Mouse (Mus musculus) liver, embryonic 16.5 days (tissue): ENCODE results near the gene Cenpq. TPM values are rescaled to one million over a fixed set of nuclear protein-coding genes. Genes with fewer than 3 reads are reported as not detected.

ENCODE experiments used
- ATAC-seq: fragments of 200-750 bp; cut with Nextera tagmentation; 2 replicates; pipeline ENCODE4 v1.8.0; 2017; ENCODE audit warnings: low read depth, mild to moderate bottlenecking, moderate number of reproducible peaks, moderate library complexity
- H3K27ac ChIP-seq: fragments of 300-500 bp; sonication (generic); 2 replicates; pipeline ENCODE4 v1.5.1; 2014; ENCODE audit warnings: mild to moderate bottlenecking, low read length
- H3K27me3 ChIP-seq: fragments of 300-500 bp; sonication (generic); 2 replicates; pipeline ENCODE4 v1.6.1; 2014; ENCODE audit warnings: low read depth, low read length, mixed read lengths; ENCODE audit not compliant: control insufficient read depth, insufficient read depth
- H3K36me3 ChIP-seq: fragments of 300-500 bp; sonication (generic); 2 replicates; pipeline ENCODE4 v1.6.1; 2014; ENCODE audit warnings: mild to moderate bottlenecking; ENCODE audit not compliant: control insufficient read depth, insufficient read depth
- H3K4me1 ChIP-seq: fragments of 300-500 bp; sonication (generic); 2 replicates; pipeline ENCODE4 v1.6.1; 2014; ENCODE audit warnings: low read depth, low read length, mixed read lengths; ENCODE audit not compliant: control insufficient read depth
- H3K4me2 ChIP-seq: fragments of 300-500 bp; sonication (generic); 2 replicates; pipeline ENCODE4 v1.6.1; 2014; ENCODE audit warnings: low read depth, low read length, mixed read lengths
- H3K4me3 ChIP-seq: fragments of 300-500 bp; sonication (generic); 2 replicates; pipeline ENCODE4 v1.5.1; 2014; ENCODE audit warnings: low read depth, mild to moderate bottlenecking, low read length
- H3K9ac ChIP-seq: fragments of 300-500 bp; sonication (generic); 2 replicates; pipeline ENCODE4 v1.6.1; 2014; ENCODE audit warnings: low read depth, low read length
- H3K9me3 ChIP-seq: fragments of 300-500 bp; sonication (generic); replicated peaks from 2 replicates; pipeline ENCODE4 v1.6.1; 2016; ENCODE audit warnings: low read length; ENCODE audit not compliant: control insufficient read depth
- WGBS: fragments of 180-500 bp; shearing (Covaris S2); extraction: QIAGEN DNeasy Blood & Tissue Kit; methylation state at CpG from one replicate; pipeline ENCODE4 v1.1.7; 2014; ENCODE audit not compliant: insufficient replicate concordance; 5-methylcytosine and 5-hydroxymethylcytosine counted together
- polyA plus RNA-seq: library from polyadenylated mRNA; unstranded; fragments of >200 nt; fragmentation: Nextera tagmentation; extraction: Ambion mirVana; gene quantifications from 2 replicates; pipeline ENCODE4 v1.2.1, GENCODE M21; 2015

Cenpq gene
- polyA plus RNA-seq = 21.1 and 23.8 TPM in 2 replicates

- peak within 1 kb of the TSS; percentile 97 for H3K27ac ChIP-seq
- peaks cover 3% of the 10 kb centered on the region for H3K4me1 ChIP-seq
- no peaks in the 10 kb centered on the region for H3K9me3 ChIP-seq
- peaks cover 6% of the 10 kb centered on the region for H3K36me3 ChIP-seq
- H3K9ac ChIP-seq = peak within 1 kb of the TSS; percentile 75
- peak within 1 kb of the TSS; percentile 82 for H3K4me2 ChIP-seq
- no peaks in the 10 kb centered on the region for H3K27me3 ChIP-seq
- peak within 1 kb of the TSS; percentile 69 for H3K4me3 ChIP-seq
- ATAC-seq = peak; percentile 99
- WGBS = under 1% methylated on average over 50 of the region's 50 CpGs
Observed at GRCm38 (mm10) chr17:40934420-40935231, at the start of gene Cenpq, which contains the start of gene Mut. Cenpq (minus strand) TSS chr17:40935047. Mut (plus strand) TSS chr17:40934685.

GRCm38 (mm10) chr17:40977914-40978313 is 43.1 kb upstream of the Cenpq start:
- no peaks in the 10 kb centered on the region for H3K27me3 ChIP-seq
- WGBS = 58% methylated on average over 11 of the region's 11 CpGs
- H3K4me2 ChIP-seq = no peak overlapping the region
- H3K36me3 ChIP-seq = no peaks in the 10 kb centered on the region
- H3K9ac ChIP-seq = no peak overlapping the region
- H3K27ac ChIP-seq = no peak overlapping the region
- no peak overlapping the region for H3K4me3 ChIP-seq
- no peaks in the 10 kb centered on the region for H3K4me1 ChIP-seq
- ATAC-seq = no peak
- no peaks in the 10 kb centered on the region for H3K9me3 ChIP-seq

- peaks cover 5% of the 10 kb centered on the region for H3K36me3 ChIP-seq
- 74% methylated on average over 3 of the region's 3 CpGs for WGBS
- H3K27ac ChIP-seq = no peak overlapping the region
- H3K4me2 ChIP-seq = no peak overlapping the region
- no peaks in the 10 kb centered on the region for H3K4me1 ChIP-seq
- peak; percentile 51 for ATAC-seq
- H3K4me3 ChIP-seq = no peak overlapping the region
- H3K9ac ChIP-seq = no peak overlapping the region
- H3K27me3 ChIP-seq = no peaks in the 10 kb centered on the region
- H3K9me3 ChIP-seq = no peaks in the 10 kb centered on the region
Observed at GRCm38 (mm10) chr17:40948518-40948917, 13.7 kb upstream of the Cenpq start.

GRCm38 (mm10) chr17:40933985-40934384 is 862 bp downstream of the Cenpq start:
- peak; percentile 36 for ATAC-seq
- WGBS = under 1% methylated on average over 14 of the region's 14 CpGs

GRCm38 (mm10) chr17:40915499-40915898 is 19.3 kb downstream of the Cenpq start:
- H3K27me3 ChIP-seq = no peaks in the 10 kb centered on the region
- ATAC-seq = no peak
- WGBS = 62% methylated on average over 1 of the region's 2 CpGs
- H3K36me3 ChIP-seq = no peaks in the 10 kb centered on the region
- no peaks in the 10 kb centered on the region for H3K9me3 ChIP-seq
- H3K4me1 ChIP-seq = no peaks in the 10 kb centered on the region
- H3K9ac ChIP-seq = no peak overlapping the region
- no peak overlapping the region for H3K4me2 ChIP-seq
- H3K4me3 ChIP-seq = no peak overlapping the region
- H3K27ac ChIP-seq = no peak overlapping the region

More at GRCm38 (mm10) chr17:40933985-40934384, 862 bp downstream of the Cenpq start:
- H3K27me3 ChIP-seq = no peaks in the 10 kb centered on the region
- peak overlapping the region; percentile 69 for H3K4me3 ChIP-seq
- H3K27ac ChIP-seq = peak overlapping the region; percentile 97
- H3K9ac ChIP-seq = peak overlapping the region; percentile 75
- H3K4me1 ChIP-seq = peaks cover 3% of the 10 kb centered on the region
- peaks cover 6% of the 10 kb centered on the region for H3K36me3 ChIP-seq
- no peaks in the 10 kb centered on the region for H3K9me3 ChIP-seq
- peak overlapping the region; percentile 74 for H3K4me2 ChIP-seq

GRCm38 (mm10) chr17:40914250-40914649 is 20.6 kb downstream of the Cenpq start, which contains the start of gene Glyatl3:
Glyatl3 (minus strand) TSS chr17:40914350.
- H3K9ac ChIP-seq = no peak within 1 kb of the TSS
- H3K4me1 ChIP-seq = no peaks in the 10 kb centered on the region
- no peak within 1 kb of the TSS for H3K4me2 ChIP-seq
- no peak within 1 kb of the TSS for H3K27ac ChIP-seq
- no peak within 1 kb of the TSS for H3K4me3 ChIP-seq
- H3K9me3 ChIP-seq = no peaks in the 10 kb centered on the region
- no peak for ATAC-seq
- 74% methylated on average over 2 of the region's 2 CpGs for WGBS
- no peaks in the 10 kb centered on the region for H3K36me3 ChIP-seq
- H3K27me3 ChIP-seq = no peaks in the 10 kb centered on the region

- no peak overlapping the region for H3K27ac ChIP-seq
- H3K9me3 ChIP-seq = no peaks in the 10 kb centered on the region
- H3K4me2 ChIP-seq = no peak overlapping the region
- WGBS = 7% methylated on average over 13 of the region's 14 CpGs
- H3K4me1 ChIP-seq = no peaks in the 10 kb centered on the region; the same call in 1 of the 2 replicates
- H3K9ac ChIP-seq = no peak overlapping the region
- ATAC-seq = no peak
- H3K36me3 ChIP-seq = no peaks in the 10 kb centered on the region
- no peaks in the 10 kb centered on the region for H3K27me3 ChIP-seq
- H3K4me3 ChIP-seq = no peak overlapping the region
Observed at GRCm38 (mm10) chr17:40904721-40905154, 30.1 kb downstream of the Cenpq start.

GRCm38 (mm10) chr17:40904056-40904597 is 30.7 kb downstream of the Cenpq start:
- H3K9ac ChIP-seq = no peak overlapping the region
- H3K4me1 ChIP-seq = no peaks in the 10 kb centered on the region; the same call in 1 of the 2 replicates
- no peak for ATAC-seq
- no peaks in the 10 kb centered on the region for H3K36me3 ChIP-seq
- H3K4me2 ChIP-seq = no peak overlapping the region
- H3K27ac ChIP-seq = no peak overlapping the region
- H3K4me3 ChIP-seq = no peak overlapping the region
- H3K27me3 ChIP-seq = no peaks in the 10 kb centered on the region
- 17% methylated on average over 11 of the region's 11 CpGs for WGBS
- no peaks in the 10 kb centered on the region for H3K9me3 ChIP-seq

GRCm38 (mm10) chr17:40903345-40903744 is 31.5 kb downstream of the Cenpq start:
- ATAC-seq = peak; percentile 32; the same call in 1 of the 2 replicates

More at GRCm38 (mm10) chr17:40903345-40903744, 31.5 kb downstream of the Cenpq start:
- Histone ChIP-seq H3K36me3 (no peaks in the 10 kb centered on the region), H3K9me3 (no peaks in the 10 kb centered on the region), H3K27me3 (no peaks in the 10 kb centered on the region), H3K4me3 (no peak overlapping the region), H3K27ac (no peak overlapping the region), H3K9ac (no peak overlapping the region), H3K4me1 (no peaks in the 10 kb centered on the region; the same call in 1 of the 2 replicates), H3K4me2 (no peak overlapping the region)
- 16% methylated on average over 4 of the region's 4 CpGs for WGBS
